Mouse (Mus musculus) heart, embryonic 13.5 days (tissue): ENCODE data around the gene Txnrd1. TPM values are rescaled to one million over a fixed set of nuclear protein-coding genes. Genes with fewer than 3 reads are reported as not detected.

Experiments used
- ATAC-seq: fragments of 200-750 bp; cut with Nextera tagmentation; 2 replicates; pipeline ENCODE4 v1.8.0; 2017; ENCODE audit warnings: moderate TSS enrichment; ENCODE audit not compliant: insufficient number of reproducible peaks, low FRiP score, low TSS enrichment; ENCODE audit errors: extremely low read depth
- H3K27ac ChIP-seq: fragments of 300-500 bp; sonication (generic); replicated peaks from 2 replicates; pipeline ENCODE4 v1.5.1; 2015; ENCODE audit warnings: moderate library complexity, mild to moderate bottlenecking, inconsistent platforms
- H3K27me3 ChIP-seq: fragments of 300-500 bp; sonication (generic); replicated peaks from 2 replicates; pipeline ENCODE4 v1.6.1; 2015; ENCODE audit warnings: mild to moderate bottlenecking, inconsistent platforms
- H3K36me3 ChIP-seq: fragments of 300-500 bp; sonication (generic); 2 replicates; pipeline ENCODE4 v1.6.1; 2015; ENCODE audit warnings: mild to moderate bottlenecking, inconsistent platforms
- H3K4me1 ChIP-seq: fragments of 300-500 bp; sonication (generic); 2 replicates; pipeline ENCODE4 v1.6.1; 2015; ENCODE audit warnings: inconsistent platforms
- H3K4me2 ChIP-seq: fragments of 300-500 bp; sonication (generic); 2 replicates; pipeline ENCODE4 v1.6.1; 2015; ENCODE audit warnings: inconsistent platforms, mild to moderate bottlenecking, moderate library complexity
- H3K4me3 ChIP-seq: fragments of 300-500 bp; sonication (generic); 2 replicates; pipeline ENCODE4 v1.5.1; 2015; ENCODE audit warnings: moderate library complexity, mild to moderate bottlenecking, inconsistent platforms
- H3K9ac ChIP-seq: fragments of 300-500 bp; sonication (generic); 2 replicates; pipeline ENCODE4 v1.6.1; 2015; ENCODE audit warnings: inconsistent platforms, mild to moderate bottlenecking, moderate library complexity
- H3K9me3 ChIP-seq: fragments of 300-500 bp; sonication (generic); 2 replicates; pipeline ENCODE4 v1.6.1; 2016; ENCODE audit warnings: inconsistent platforms
- WGBS: fragments of 180-500 bp; shearing (Covaris S2); methylation state at CpG from one replicate; pipeline ENCODE4 v1.1.7; 2015; ENCODE audit warnings: mixed read lengths; 5-methylcytosine and 5-hydroxymethylcytosine counted together
- polyA plus RNA-seq: library from polyadenylated mRNA; unstranded; fragments of >200 nt; fragmentation: Nextera tagmentation; extraction: Ambion mirVana; gene quantifications from 2 replicates; pipeline ENCODE4 v1.2.1, GENCODE M21; 2015

The Txnrd1 gene
- polyA plus RNA-seq, 1 experiment from 2014 or later = 65.3 TPM

DNA sequence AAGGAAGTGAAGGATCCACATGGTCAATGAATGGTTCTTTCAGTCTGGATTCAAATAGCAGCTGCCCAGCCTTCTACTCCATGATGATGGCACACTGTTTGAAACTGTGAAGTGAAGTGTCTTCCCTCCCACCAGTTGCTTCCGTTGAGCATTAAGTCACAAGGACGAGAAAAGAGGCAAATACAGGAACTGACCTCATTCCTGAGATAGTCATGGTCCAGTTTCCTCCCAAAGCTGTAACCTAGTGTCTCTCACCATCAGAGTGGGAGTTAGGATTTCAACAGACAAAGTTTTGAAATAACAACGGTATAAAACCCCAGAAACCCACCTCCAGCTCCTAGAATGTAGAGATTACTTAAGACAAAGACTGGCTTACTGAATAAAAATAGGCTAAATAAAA is 89.8 kb downstream of the Txnrd1 start:
- no peak for ATAC-seq

DNA sequence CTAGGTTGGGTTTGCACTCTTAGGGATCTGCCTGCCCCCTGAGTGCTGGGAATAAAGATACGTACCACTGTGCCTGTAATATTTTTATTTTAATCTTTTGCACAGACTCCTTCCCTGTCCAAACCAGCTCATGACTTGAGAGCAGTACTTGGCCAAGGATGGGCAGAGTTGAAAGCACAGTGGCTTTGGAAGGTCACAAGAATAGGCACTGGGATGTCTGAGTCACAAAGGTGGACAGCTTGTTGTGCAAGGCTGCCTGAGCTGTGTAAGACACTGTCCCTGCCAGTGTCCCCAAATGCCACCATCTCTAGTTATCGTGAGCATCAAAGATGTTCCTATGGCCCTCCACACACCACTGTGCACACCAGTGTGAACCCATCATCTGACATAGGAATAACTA is 91.0 kb downstream of the Txnrd1 start:
- H3K27ac ChIP-seq = no peak overlapping the region
- no peak overlapping the region for H3K4me3 ChIP-seq
- H3K4me2 ChIP-seq = no peak overlapping the region
- peaks cover 14% of the 10 kb centered on the region for H3K4me1 ChIP-seq
- H3K9me3 ChIP-seq = peaks cover 8% of the 10 kb centered on the region; the same call in 1 of the 2 replicates
- H3K36me3 ChIP-seq = no peaks in the 10 kb centered on the region; the same call in 1 of the 2 replicates
- ATAC-seq = no peak
- H3K27me3 ChIP-seq = no peaks in the 10 kb centered on the region
- WGBS = 82% methylated on average over 2 of the region's 2 CpGs
- no peak overlapping the region for H3K9ac ChIP-seq

More for the DNA sequence above, 89.8 kb downstream of the Txnrd1 start:
- Histone ChIP-seq H3K27ac (no peak overlapping the region), H3K9me3 (peaks cover 8% of the 10 kb centered on the region; the same call in 1 of the 2 replicates), H3K4me2 (no peak overlapping the region), H3K9ac (no peak overlapping the region), H3K36me3 (no peaks in the 10 kb centered on the region; the same call in 1 of the 2 replicates), H3K4me1 (peaks cover 17% of the 10 kb centered on the region), H3K4me3 (no peak overlapping the region), H3K27me3 (no peaks in the 10 kb centered on the region)
- 36% methylated on average over 3 of the region's 3 CpGs for WGBS

DNA sequence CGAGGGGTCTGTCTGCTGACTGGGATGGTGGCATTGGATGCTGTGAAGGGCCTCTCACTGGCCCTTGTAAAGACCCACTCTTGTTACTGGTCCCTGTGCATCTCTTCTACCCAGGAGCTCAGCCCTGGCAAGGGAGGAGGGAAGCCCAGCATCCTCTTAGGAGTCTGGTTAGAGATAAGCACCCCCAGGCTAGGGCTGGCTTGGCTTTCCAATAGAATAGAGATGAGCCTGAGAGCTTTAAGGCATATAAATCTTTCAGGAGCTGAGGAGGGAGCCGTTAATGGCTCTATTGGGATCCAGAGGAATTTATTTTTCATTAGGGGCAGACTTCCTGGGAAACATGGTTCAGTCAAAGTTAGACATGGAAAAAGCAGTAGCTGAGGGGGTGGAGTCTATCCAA is 91.9 kb downstream of the Txnrd1 start:
- no peak for ATAC-seq
- no peak overlapping the region for H3K4me2 ChIP-seq
- H3K27ac ChIP-seq = no peak overlapping the region
- H3K27me3 ChIP-seq = no peaks in the 10 kb centered on the region
- peaks cover 8% of the 10 kb centered on the region; the same call in 1 of the 2 replicates for H3K9me3 ChIP-seq
- no peaks in the 10 kb centered on the region; the same call in 1 of the 2 replicates for H3K36me3 ChIP-seq
- H3K4me3 ChIP-seq = no peak overlapping the region
- WGBS = 74% methylated on average over 2 of the region's 2 CpGs
- no peak overlapping the region for H3K9ac ChIP-seq
- H3K4me1 ChIP-seq = peaks cover 13% of the 10 kb centered on the region

DNA sequence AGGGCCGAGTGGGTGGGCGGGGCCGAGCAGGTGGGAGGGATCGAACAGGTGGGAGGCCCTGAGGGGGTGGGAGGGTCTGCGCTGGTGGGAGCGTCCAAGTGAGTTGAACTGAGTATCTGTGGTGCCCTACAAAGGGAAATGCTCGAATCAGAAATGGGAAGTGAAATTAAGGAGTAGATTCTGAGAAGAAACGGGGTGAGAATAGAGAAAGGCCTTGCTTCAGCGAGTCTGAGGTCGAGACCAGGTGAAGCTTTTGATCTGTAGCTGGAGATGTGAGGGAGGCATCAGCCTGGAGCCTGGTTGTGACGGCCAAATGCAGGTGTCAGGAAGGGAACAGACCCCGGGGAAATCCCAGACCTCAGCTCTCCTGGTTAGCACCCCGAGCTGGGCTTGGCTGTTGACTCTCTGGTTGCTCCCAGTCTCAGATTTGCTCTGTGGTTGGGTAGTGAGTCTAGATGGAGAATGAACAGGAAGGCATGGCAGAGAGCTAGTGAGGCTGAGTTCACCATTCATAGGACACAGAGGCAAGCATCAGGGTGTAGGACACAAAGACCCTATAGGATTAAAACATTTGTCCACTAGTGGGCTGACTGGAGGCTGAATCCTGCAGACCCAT is 101.4 kb downstream of the Txnrd1 start:
- Histone ChIP-seq H3K4me1 (no peaks in the 10 kb centered on the region), H3K4me2 (no peak overlapping the region), H3K36me3 (no peaks in the 10 kb centered on the region), H3K4me3 (no peak overlapping the region), H3K9me3 (0 out of 2 replicates have a peak, but pooled peaks cover 5% of the 10 kb centered on the region), H3K9ac (no peak overlapping the region), H3K27me3 (no peaks in the 10 kb centered on the region), H3K27ac (no peak overlapping the region)
- ATAC-seq = no peak
- whole genome bisulfite sequencing = 74% methylated on average over 13 of the region's 13 CpGs

DNA sequence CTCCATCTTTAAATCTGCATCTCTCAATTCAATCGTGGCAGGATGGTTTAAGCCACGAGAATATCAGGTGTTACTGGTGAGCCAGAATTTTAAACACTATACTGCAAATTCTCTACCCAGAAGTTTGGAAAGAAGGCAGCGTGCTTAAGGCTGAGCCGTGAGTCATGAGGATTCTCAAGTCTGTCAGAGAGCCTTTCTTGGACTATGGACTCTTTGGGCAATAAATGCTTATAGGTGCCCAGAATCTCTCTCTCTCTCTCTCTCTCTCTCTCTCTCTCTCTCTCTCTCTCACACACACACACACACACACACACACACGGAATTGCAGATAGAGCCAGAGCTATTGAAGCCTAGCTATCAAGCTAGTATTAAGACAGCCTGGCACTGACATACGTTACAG is 102.0 kb downstream of the Txnrd1 start:
- H3K27ac ChIP-seq = no peak overlapping the region
- 72% methylated on average over 6 of the region's 6 CpGs for WGBS
- H3K27me3 ChIP-seq = no peaks in the 10 kb centered on the region
- H3K9me3 ChIP-seq = 0 out of 2 replicates have a peak, but pooled peaks cover 5% of the 10 kb centered on the region
- H3K4me1 ChIP-seq = no peaks in the 10 kb centered on the region
- H3K9ac ChIP-seq = no peak overlapping the region
- H3K4me3 ChIP-seq = no peak overlapping the region
- no peaks in the 10 kb centered on the region for H3K36me3 ChIP-seq
- no peak overlapping the region for H3K4me2 ChIP-seq
- no peak for ATAC-seq

Other genes starting within 250 kb of the Txnrd1 start
- 35.4 and 40.9 TPM in 2 replicates for gene 1190007I07Rik, start 210.7 kb upstream of the Txnrd1 start, polyA plus RNA-seq
- 79.0 and 86.5 TPM in 2 replicates for gene Tdg, start 204.1 kb upstream of the Txnrd1 start, polyA plus RNA-seq
- gene Glt8d2, start 143.3 kb upstream of the Txnrd1 start, polyA plus RNA-seq = 1.9 and 2.1 TPM in 2 replicates
- gene Hcfc2, start 137.8 kb upstream of the Txnrd1 start, polyA plus RNA-seq = 31.3 and 37.0 TPM in 2 replicates
- gene Nfyb, start 69.8 kb upstream of the Txnrd1 start, polyA plus RNA-seq = 20.9 and 24.7 TPM in 2 replicates
- gene Eid3, start 32.7 kb downstream of the Txnrd1 start, polyA plus RNA-seq = 0.22 and 0.36 TPM in 2 replicates
- 2.4 TPM in 2 replicates for gene Chst11, start 151.5 kb downstream of the Txnrd1 start, polyA plus RNA-seq